In the genomic region with DNA sequence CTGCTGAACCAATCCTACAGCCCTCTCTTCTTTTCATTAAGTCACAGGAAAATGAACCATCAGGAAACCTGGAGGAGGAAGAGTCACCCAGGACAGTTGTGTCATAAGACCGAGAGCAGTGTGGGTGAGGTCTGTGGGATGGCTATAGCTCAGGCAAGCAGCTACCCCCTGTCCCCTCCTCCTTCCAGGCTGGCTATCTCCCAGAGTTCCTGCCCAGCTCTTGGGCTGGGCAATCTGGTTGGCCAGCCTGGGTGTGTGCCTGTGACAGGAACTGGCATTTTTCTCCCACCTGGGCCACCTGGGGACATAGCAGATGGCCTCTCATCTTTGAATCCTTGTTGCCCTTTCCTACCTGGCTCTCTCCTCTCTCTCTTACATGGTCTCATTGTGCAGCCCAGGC, we compare ENCODE assay signal across 23 mouse cellular contexts. TPM values are rescaled to one million over a fixed set of nuclear protein-coding genes. Genes with fewer than 3 reads are reported as not detected.
DNase-seq lines count a peak whose midpoint lies in the region; ATAC-seq and TF ChIP-seq lines count a peak whose summit lies in the region.
"Had no signal": no experiment of that assay in that cellular context is flagged by ENCODE, and none has a peak within 500 bp of the region (broad histone marks: within the 10 kb centered on the region; RNA-seq: fewer than 3 reads in every experiment).

No protein-coding gene starts in this region.

- H3K9me3 ChIP-seq in liver, embryonic 12.5 days (replicated peaks) = no peaks in the 10 kb centered on the region
- H3K9me3 ChIP-seq in liver, postnatal 0 days (ENCODE audit: low read length) = no peaks in the 10 kb centered on the region
- H3K9me3 ChIP-seq in liver, embryonic 13.5 days (replicated peaks) = no peaks in the 10 kb centered on the region
- H3K9me3 ChIP-seq: forebrain, embryonic 15.5 days; heart, embryonic 12.5 days; kidney, embryonic 15.5 days; limb, embryonic 12.5 days; lung, embryonic 15.5 days; midbrain, embryonic 12.5 days; neural tube, embryonic 12.5 days had no signal

- H3K36me3 ChIP-seq in liver, embryonic 12.5 days = no peaks in the 10 kb centered on the region
- H3K36me3 ChIP-seq in liver, postnatal 0 days (replicated peaks; ENCODE audit: insufficient read depth, low read length) = no peaks in the 10 kb centered on the region
- no peaks in the 10 kb centered on the region for H3K36me3 ChIP-seq in liver, embryonic 13.5 days
- H3K36me3 ChIP-seq: forebrain, embryonic 15.5 days; heart, embryonic 12.5 days; kidney, embryonic 15.5 days; limb, embryonic 12.5 days; lung, embryonic 15.5 days; midbrain, embryonic 12.5 days; neural tube, embryonic 12.5 days had no signal

- H3K4me3 ChIP-seq in liver, embryonic 12.5 days = no peak overlapping the region
- H3K4me3 ChIP-seq in liver, postnatal 0 days (ENCODE audit: low read depth, low read length) = no peak overlapping the region
- no peak overlapping the region for H3K4me3 ChIP-seq in liver, embryonic 13.5 days (replicated peaks)
- H3K4me3 ChIP-seq: forebrain, embryonic 15.5 days; heart, embryonic 12.5 days; kidney, embryonic 15.5 days; limb, embryonic 12.5 days; lung, embryonic 15.5 days; midbrain, embryonic 12.5 days; neural tube, embryonic 12.5 days had no signal

- 53% methylated on average over 1 of the region's 1 CpGs for WGBS in liver, embryonic 12.5 days (ENCODE audit: insufficient replicate concordance)
- WGBS in liver, postnatal 0 days (ENCODE audit: insufficient replicate concordance) = 41% methylated on average over 1 of the region's 1 CpGs
- WGBS in liver, embryonic 13.5 days (ENCODE audit: insufficient replicate concordance) = 50% methylated on average over 1 of the region's 1 CpGs

- DNase-seq in liver, postnatal 0 days = no peak
- DNase-seq in cerebellum, adult 9-11 months = peak; percentile 97
- DNase-seq in liver, embryonic 13.5 days = no peak
- no peak for DNase-seq in heart, postnatal 10 days
- DNase-seq in gastrocnemius, adult 8-10 months (ENCODE audit: low spot score in 2 of 2) = no peak
- no peak for DNase-seq in left cerebral cortex, adult 11 months (ENCODE audit: low spot score)
- DNase-seq: kidney, postnatal 4 days; layer of hippocampus, adult 9-11 months; right cerebral cortex, postnatal 4 days; thymus, adult 2 months had no signal

- H3K4me2 ChIP-seq in liver, embryonic 12.5 days = no peak overlapping the region
- H3K4me2 ChIP-seq in liver, postnatal 0 days (ENCODE audit: low read depth, low read length) = no peak overlapping the region
- no peak overlapping the region for H3K4me2 ChIP-seq in liver, embryonic 13.5 days
- H3K4me2 ChIP-seq: forebrain, embryonic 15.5 days; heart, embryonic 12.5 days; hindbrain, embryonic 14.5 days; kidney, embryonic 15.5 days; limb, embryonic 12.5 days; lung, embryonic 15.5 days; midbrain, embryonic 12.5 days; neural tube, embryonic 12.5 days had no signal

- no peaks in the 10 kb centered on the region for H3K27me3 ChIP-seq in liver, embryonic 12.5 days (replicated peaks)
- no peaks in the 10 kb centered on the region for H3K27me3 ChIP-seq in liver, postnatal 0 days (ENCODE audit: insufficient read depth, low read length)
- no peaks in the 10 kb centered on the region for H3K27me3 ChIP-seq in liver, embryonic 13.5 days
- H3K27me3 ChIP-seq: forebrain, embryonic 15.5 days; heart, embryonic 12.5 days; lung, embryonic 15.5 days; neural tube, embryonic 12.5 days had no signal

- peaks cover 62% of the 10 kb centered on the region for H3K4me1 ChIP-seq in liver, embryonic 12.5 days
- peaks cover 35% of the 10 kb centered on the region for H3K4me1 ChIP-seq in liver, postnatal 0 days (ENCODE audit: insufficient read depth)
- H3K4me1 ChIP-seq in liver, embryonic 13.5 days (replicated peaks) = peaks cover 66% of the 10 kb centered on the region
- H3K4me1 ChIP-seq: forebrain, embryonic 15.5 days; limb, embryonic 12.5 days; lung, embryonic 15.5 days; midbrain, embryonic 12.5 days; neural tube, embryonic 12.5 days had no signal

- ATAC-seq in liver, embryonic 12.5 days = peak; percentile 23; the same call in 1 of the 2 replicates
- ATAC-seq in liver, postnatal 0 days = no peak
- ATAC-seq in liver, embryonic 13.5 days (ENCODE audit: low read depth) = peak; percentile 57
- ATAC-seq: forebrain, embryonic 15.5 days; intestine, postnatal 0 days had no signal

- TF ChIP-seq CTCF in liver, postnatal 0 days (IDR thresholded peaks at IDR 0.05; ENCODE audit: low read depth) = no peak

- H3K9ac ChIP-seq in liver, embryonic 12.5 days = no peak overlapping the region
- H3K9ac ChIP-seq in liver, postnatal 0 days (replicated peaks) = no peak overlapping the region
- H3K9ac ChIP-seq in liver, embryonic 13.5 days = peak overlapping the region; percentile 1; the same call in 1 of the 2 replicates
- H3K9ac ChIP-seq: forebrain, embryonic 15.5 days; heart, embryonic 12.5 days; hindbrain, embryonic 14.5 days; kidney, embryonic 15.5 days; limb, embryonic 12.5 days; lung, embryonic 15.5 days; midbrain, embryonic 12.5 days; neural tube, embryonic 12.5 days had no signal

- no peak for TF ChIP-seq EP300 in liver, postnatal 0 days (IDR thresholded peaks at IDR 0.05; ENCODE audit: low read depth)

- intact Hi-C loops in heart, postnatal 10 days (cut with DNase I) = loop anchor here (1.0 to 10.0 kb wide), 2 partner anchors 111 to 401 kb away; no protein-coding TSS in a partner anchor

- H3K27ac ChIP-seq in liver, embryonic 12.5 days = no peak overlapping the region
- H3K27ac ChIP-seq in liver, postnatal 0 days (ENCODE audit: low read depth) = no peak overlapping the region
- H3K27ac ChIP-seq in liver, embryonic 13.5 days = no peak overlapping the region
- H3K27ac ChIP-seq: forebrain, embryonic 15.5 days; hindbrain, embryonic 14.5 days; kidney, embryonic 15.5 days; limb, embryonic 12.5 days; lung, embryonic 15.5 days; macrophage; midbrain, embryonic 12.5 days; neural tube, embryonic 12.5 days had no signal

RNA-seq across cellular contexts. Expression of gene Susd6, which starts 6.4 kb away (rescaled TPM):
- polyA plus RNA-seq in liver, embryonic 12.5 days (2016; fragmentation: Nextera tagmentation; extraction: Ambion mirVana) = 15.0 and 15.9 TPM in 2 replicates
- 8.6 and 10.8 TPM in 2 replicates for polyA plus RNA-seq in liver, postnatal 0 days (2015; fragmentation: Nextera tagmentation; extraction: Ambion mirVana)
- polyA plus RNA-seq in liver, embryonic 13.5 days (2015; fragmentation: Nextera tagmentation; extraction: Ambion mirVana) = 9.4 and 11.6 TPM in 2 replicates
- total RNA-seq in heart, postnatal 10 days (2021) = 10 to 100 TPM; 58.3 to 60.9 TPM
- total RNA-seq in gastrocnemius, adult 8-10 months (2022) = 10 to 100 TPM; 39.3 to 51.9 (median 44.3) TPM

RNA-seq across cellular contexts. Expression of gene Ccdc177, which starts 23.4 kb away (rescaled TPM):
- not detected in 2 replicates for polyA plus RNA-seq in liver, embryonic 12.5 days (2016; fragmentation: Nextera tagmentation; extraction: Ambion mirVana)
- not detected in 2 replicates for polyA plus RNA-seq in liver, postnatal 0 days (2015; fragmentation: Nextera tagmentation; extraction: Ambion mirVana)
- not detected in 2 replicates for polyA plus RNA-seq in liver, embryonic 13.5 days (2015; fragmentation: Nextera tagmentation; extraction: Ambion mirVana)
- under 1 TPM; 0.10 to 0.12 TPM for total RNA-seq in heart, postnatal 10 days (2021)
- not detected for total RNA-seq in gastrocnemius, adult 8-10 months (2022)
- total RNA-seq: adrenal gland, adult 18-20 months had no signal
- polyA plus RNA-seq: C2C12; macrophage; thymus, adult 2 months had no signal
